Mouse (Mus musculus) embryo, embryonic 11.5 days (tissue): ENCODE measurements around the gene Rtn2.

Experiments used
- DNase-seq: peaks from one replicate; pipeline ENCODE4 v3.0.0-alpha.2; 2012; ENCODE audit warnings: low read depth, low spot score

Rtn2 gene

GRCm38 (mm10) chr7:19316451-19317161 is 34.2 kb downstream of the Rtn2 start:
- DNase-seq: no peak

GRCm38 (mm10) chr7:19318201-19318600 is 35.8 kb downstream of the Rtn2 start:
- no peak for DNase-seq

GRCm38 (mm10) chr7:19318676-19319075 is 36.3 kb downstream of the Rtn2 start:
- no peak for DNase-seq

- no peak for DNase-seq
These were observed 37.0 kb downstream of the Rtn2 start for GRCm38 (mm10) chr7:19319458-19319857.

- DNase-seq: peak; percentile 96
These were observed 37.5 kb downstream of the Rtn2 start for GRCm38 (mm10) chr7:19319906-19320305.

- DNase-seq: no peak
These were observed 38.2 kb downstream of the Rtn2 start for GRCm38 (mm10) chr7:19320637-19321036.

GRCm38 (mm10) chr7:19321464-19321863 is 39.0 kb downstream of the Rtn2 start:
- no peak for DNase-seq

GRCm38 (mm10) chr7:19322489-19322888 is 40.1 kb downstream of the Rtn2 start:
- DNase-seq: no peak

- no peak for DNase-seq
These were observed 41.8 kb downstream of the Rtn2 start for GRCm38 (mm10) chr7:19324221-19324620.

- no peak for DNase-seq
These were observed 43.1 kb downstream of the Rtn2 start for GRCm38 (mm10) chr7:19325262-19326199.

- peak; percentile 75 for DNase-seq
These were observed 43.9 kb downstream of the Rtn2 start for GRCm38 (mm10) chr7:19326359-19326758.

- DNase-seq: peak; percentile 80
These were observed 44.7 kb downstream of the Rtn2 start for GRCm38 (mm10) chr7:19327128-19327527.

GRCm38 (mm10) chr7:19327782-19328181 is 45.4 kb downstream of the Rtn2 start:
- DNase-seq: no peak

- no peak for DNase-seq
These were observed 46.0 kb downstream of the Rtn2 start for GRCm38 (mm10) chr7:19328425-19328824.

- DNase-seq: no peak
These were observed 49.5 kb downstream of the Rtn2 start for GRCm38 (mm10) chr7:19331910-19332309.

- DNase-seq: no peak
These were observed 50.4 kb downstream of the Rtn2 start for GRCm38 (mm10) chr7:19332709-19333352.

- DNase-seq: no peak
These were observed 53.2 kb downstream of the Rtn2 start for GRCm38 (mm10) chr7:19335583-19335982.

GRCm38 (mm10) chr7:19337122-19337521 is 54.7 kb downstream of the Rtn2 start:
- DNase-seq: no peak

GRCm38 (mm10) chr7:19338060-19338459 is 55.6 kb downstream of the Rtn2 start:
- DNase-seq: no peak

- no peak for DNase-seq
These were observed 56.2 kb downstream of the Rtn2 start for GRCm38 (mm10) chr7:19338596-19338995.

GRCm38 (mm10) chr7:19341250-19341649 is 58.8 kb downstream of the Rtn2 start:
- no peak for DNase-seq

GRCm38 (mm10) chr7:19341761-19342409 is 59.5 kb downstream of the Rtn2 start:
- DNase-seq: no peak
